Mouse (Mus musculus) hindbrain, embryonic 10.5 days (tissue): Measurements from ENCODE around the gene Rhox2f. TPM values are rescaled to one million over a fixed set of nuclear protein-coding genes. Genes with fewer than 3 reads are reported as not detected.
"Not testable (repeated sequence)": the region's sequence is repeated elsewhere in the genome, so short reads cannot be mapped to it uniquely, and the experiment has no call there.

Experiments
- DNase-seq: peaks from one replicate; pipeline ENCODE4 v3.0.0-alpha.2; 2017; ENCODE audit warnings: low spot score
- H3K27ac ChIP-seq: fragments of 300-500 bp; sonication (generic); 2 replicates; pipeline ENCODE4 v1.5.1; 2016; ENCODE audit warnings: mild to moderate bottlenecking, moderate library complexity
- H3K27me3 ChIP-seq: fragments of 300-500 bp; sonication (generic); 2 replicates; pipeline ENCODE4 v1.6.1; 2016; ENCODE audit warnings: mild to moderate bottlenecking; ENCODE audit not compliant: poor library complexity, insufficient read depth, severe bottlenecking
- H3K36me3 ChIP-seq: fragments of 300-500 bp; sonication (generic); 2 replicates; pipeline ENCODE4 v1.6.1; 2016; ENCODE audit warnings: mild to moderate bottlenecking, moderate library complexity
- H3K4me1 ChIP-seq: fragments of 300-500 bp; sonication (generic); replicated peaks from 2 replicates; pipeline ENCODE4 v1.6.1; 2016; ENCODE audit warnings: mild to moderate bottlenecking
- H3K4me3 ChIP-seq: fragments of 300-500 bp; sonication (generic); 2 replicates; pipeline ENCODE4 v1.5.1; 2016; ENCODE audit warnings: mild to moderate bottlenecking, moderate library complexity
- H3K9me3 ChIP-seq: fragments of 300-500 bp; sonication (generic); 2 replicates; pipeline ENCODE4 v1.6.1; 2016; ENCODE audit warnings: mild to moderate bottlenecking, moderate library complexity
- WGBS: fragments of 180-500 bp; shearing (Covaris S2); methylation state at CpG from one replicate; pipeline ENCODE4 v1.1.7; 2016; 5-methylcytosine and 5-hydroxymethylcytosine counted together
- polyA plus RNA-seq: library from polyadenylated mRNA; unstranded; fragments of >200 nt; fragmentation: Nextera tagmentation; extraction: Ambion mirVana; gene quantifications from 2 replicates; pipeline ENCODE4 v1.2.1, GENCODE M21; 2016

Gene Rhox2f
- polyA plus RNA-seq: not detected in 2 replicates

DNA sequence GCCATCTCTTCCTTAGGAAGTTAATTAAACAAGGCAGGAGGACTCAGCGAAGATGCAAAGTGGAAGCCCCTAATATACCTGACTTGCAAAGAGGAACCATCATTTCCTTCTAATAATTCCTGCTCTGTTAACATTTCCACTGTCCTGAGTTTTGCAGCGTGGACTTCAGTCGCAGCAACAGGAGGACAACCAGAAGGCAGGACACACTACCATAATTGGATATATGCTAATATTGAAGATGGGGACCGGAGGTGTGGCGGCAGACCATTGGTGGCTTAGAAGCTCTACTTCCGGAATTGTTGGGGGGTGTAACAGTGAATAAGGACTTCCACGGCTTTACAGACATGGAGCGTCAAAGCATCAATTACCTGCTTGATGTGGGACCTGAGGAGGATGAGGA is at the start of gene Rhox2f:
Gene Rhox2f, plus strand, starts transcription at position 301 of the 400 bp plus-strand sequence.
- WGBS: 94% methylated on average over 8 of the region's 8 CpGs
- H3K27me3 ChIP-seq, H3K4me1 ChIP-seq, H3K36me3 ChIP-seq, H3K9me3 ChIP-seq, DNase-seq, H3K4me3 ChIP-seq, H3K27ac ChIP-seq: not testable (repeated sequence)

DNA sequence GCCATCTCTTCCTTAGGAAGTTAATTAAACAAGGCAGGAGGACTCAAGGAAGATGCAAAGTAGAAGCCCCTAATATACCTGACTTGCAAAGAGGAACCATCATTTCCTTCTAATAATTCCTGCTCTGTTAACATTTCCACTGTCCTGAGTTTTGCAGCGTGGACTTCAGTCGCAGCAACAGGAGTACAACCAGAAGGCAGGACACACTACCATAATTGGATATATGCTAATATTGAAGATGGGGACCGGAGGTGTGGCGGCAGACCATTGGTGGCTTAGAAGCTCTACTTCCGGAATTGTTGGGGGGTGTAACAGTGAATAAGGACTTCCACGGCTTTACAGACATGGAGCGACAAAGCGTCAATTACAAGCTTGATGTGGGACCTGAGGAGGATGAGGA is 41.1 kb upstream of the Rhox2f start, which contains the start of gene Rhox2e:
Gene Rhox2e, plus strand, starts transcription at position 301 of the 400 bp plus-strand sequence.
- WGBS: 95% methylated on average over 2 of the region's 8 CpGs
- not testable (repeated sequence) for H3K27ac ChIP-seq, DNase-seq, H3K27me3 ChIP-seq, H3K4me3 ChIP-seq, H3K36me3 ChIP-seq, H3K4me1 ChIP-seq, H3K9me3 ChIP-seq

DNA sequence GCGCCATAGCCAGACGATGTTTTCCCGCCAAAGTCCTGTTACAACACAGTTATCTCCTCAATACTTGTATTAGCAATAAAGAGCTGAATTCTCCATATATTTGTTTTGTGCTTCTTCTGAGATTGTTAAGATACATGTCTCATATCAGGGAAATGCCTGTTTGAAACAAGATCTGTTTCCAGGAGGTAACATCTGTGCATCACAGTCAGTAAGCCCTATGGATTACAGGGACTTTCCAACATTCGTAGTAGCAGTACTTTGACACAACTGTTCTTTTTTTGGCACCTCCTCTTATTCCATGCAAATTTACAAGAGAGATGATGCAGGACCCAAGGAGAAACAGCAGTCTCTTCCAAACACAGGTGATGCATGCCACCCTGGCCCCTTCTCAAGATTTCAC is 29.5 kb upstream of the Rhox2f start, which contains the start of gene Rhox3e:
Gene Rhox3e, plus strand, starts transcription at position 301 of the 400 bp plus-strand sequence.
- H3K4me1 ChIP-seq, H3K27me3 ChIP-seq, H3K9me3 ChIP-seq, H3K36me3 ChIP-seq, H3K4me3 ChIP-seq, DNase-seq, H3K27ac ChIP-seq: not testable (repeated sequence)
- WGBS: 83% methylated on average over 1 of the region's 4 CpGs

DNA sequence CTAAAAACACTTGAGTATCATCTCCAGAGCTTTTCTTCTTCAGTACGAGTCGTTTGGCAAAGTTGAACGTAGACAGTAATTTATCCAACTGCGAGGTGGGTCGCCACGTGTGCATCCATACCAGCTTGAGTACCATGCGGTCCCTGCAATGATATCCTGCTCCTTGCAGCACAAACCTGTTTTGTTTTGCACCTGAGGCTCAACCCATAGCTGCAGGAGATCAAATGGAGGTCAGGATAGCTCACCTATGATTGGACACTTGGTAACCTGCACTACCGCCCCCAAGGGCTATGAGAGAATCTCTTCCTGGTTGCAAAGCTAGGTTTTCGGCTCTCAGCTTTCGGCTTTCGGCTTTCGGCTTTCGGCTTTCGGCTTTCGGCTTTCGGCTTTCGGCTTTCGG is 14.1 kb upstream of the Rhox2f start, which contains the start of gene Rhox4e:
Gene Rhox4e, plus strand, starts transcription at position 301 of the 400 bp plus-strand sequence.
- H3K9me3 ChIP-seq, H3K4me1 ChIP-seq, H3K27ac ChIP-seq, H3K27me3 ChIP-seq, H3K4me3 ChIP-seq, DNase-seq, H3K36me3 ChIP-seq: not testable (repeated sequence)
- over 99% methylated on average over 11 of the region's 18 CpGs for WGBS

DNA sequence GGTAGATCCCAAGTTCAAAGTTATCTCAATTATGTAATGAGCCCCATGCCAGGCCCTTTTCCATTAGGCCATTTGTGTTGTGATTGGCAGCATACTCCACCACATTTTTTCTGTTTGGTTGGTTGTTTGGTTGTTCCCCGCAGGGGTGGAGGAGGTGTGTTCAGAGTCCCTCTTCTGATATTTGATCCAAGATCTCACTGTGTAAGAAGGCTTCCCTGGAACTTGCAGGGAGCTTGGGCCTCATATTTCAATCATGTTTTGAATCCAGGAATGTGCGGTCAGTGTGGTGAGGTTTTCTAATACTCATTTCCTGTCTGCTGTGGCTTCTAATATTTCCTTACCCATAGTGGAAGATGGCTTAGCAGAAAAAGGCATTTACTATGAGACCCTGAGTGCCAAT is 1.4 kb downstream of the Rhox2f start:
- 66% methylated on average over 2 of the region's 2 CpGs for WGBS
- H3K4me3 ChIP-seq, H3K36me3 ChIP-seq, H3K4me1 ChIP-seq, DNase-seq, H3K27me3 ChIP-seq, H3K27ac ChIP-seq, H3K9me3 ChIP-seq: not testable (repeated sequence)

DNA sequence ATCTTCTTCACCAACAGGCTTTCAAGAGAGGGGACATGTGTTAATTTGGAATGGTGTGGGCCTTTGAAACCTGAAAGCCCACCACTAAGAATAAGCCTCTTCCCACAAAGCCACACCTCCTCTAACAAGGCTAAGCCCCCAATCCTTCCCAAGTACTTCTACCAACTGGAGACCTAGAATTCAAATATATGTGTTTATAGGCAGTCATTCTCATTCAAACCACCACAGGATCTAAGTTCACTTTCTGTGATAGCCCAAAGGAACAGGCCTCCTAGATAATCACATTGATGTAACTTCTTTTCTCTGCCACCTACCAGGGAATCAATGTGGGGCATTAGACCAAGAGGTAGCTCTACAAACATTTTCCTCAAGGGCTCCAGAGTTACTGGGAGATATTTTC is 9.5 kb downstream of the Rhox2f start, which contains the start of gene Rhox3f:
Gene Rhox3f, plus strand, starts transcription at position 301 of the 400 bp plus-strand sequence.
- not testable (repeated sequence) for H3K4me3 ChIP-seq, H3K9me3 ChIP-seq, DNase-seq, H3K36me3 ChIP-seq, H3K27ac ChIP-seq, H3K27me3 ChIP-seq, H3K4me1 ChIP-seq

DNA sequence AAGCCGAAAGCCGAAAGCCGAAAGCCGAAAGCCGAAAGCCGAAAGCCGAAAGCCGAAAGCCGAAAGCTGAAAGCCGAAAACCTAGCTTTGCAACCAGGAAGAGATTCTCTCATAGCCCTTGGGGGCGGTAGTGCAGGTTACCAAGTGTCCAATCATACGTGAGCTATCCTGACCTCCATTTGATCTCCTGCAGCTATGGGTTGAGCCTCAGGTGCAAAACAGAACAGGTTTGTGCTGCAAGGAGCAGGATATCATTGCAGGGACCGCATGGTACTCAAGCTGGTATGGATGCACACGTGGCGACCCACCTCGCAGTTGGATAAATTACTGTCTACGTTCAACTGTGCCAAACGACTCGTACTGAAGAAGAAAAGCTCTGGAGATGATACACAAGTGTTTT is 36.4 kb downstream of the Rhox2f start, which contains the start of gene Rhox4f:
Gene Rhox4f, minus strand, starts transcription at position 101 of the 400 bp plus-strand sequence.
- not testable (repeated sequence) for H3K27ac ChIP-seq, DNase-seq, H3K4me3 ChIP-seq, H3K4me1 ChIP-seq, H3K36me3 ChIP-seq, H3K9me3 ChIP-seq, H3K27me3 ChIP-seq
- 92% methylated on average over 18 of the region's 19 CpGs for WGBS

Other genes starting within 250 kb of the Rhox2f start
- not detected in 2 replicates for gene Rhox3a2, start 191.4 kb upstream of the Rhox2f start, polyA plus RNA-seq
- gene Rhox4a2, start 180.6 kb upstream of the Rhox2f start, polyA plus RNA-seq: 0.75 and 2.0 TPM in 2 replicates
- gene Rhox2b, start 159.3 kb upstream of the Rhox2f start, polyA plus RNA-seq: not detected in 2 replicates
- 0.88 and 1.1 TPM in 2 replicates for gene Rhox4b, start 138.9 kb upstream of the Rhox2f start, polyA plus RNA-seq
- 0.27 and 1.7 TPM in 2 replicates for gene Rhox2c, start 117.7 kb upstream of the Rhox2f start, polyA plus RNA-seq
- gene Rhox3c, start 112.8 kb upstream of the Rhox2f start, polyA plus RNA-seq: not detected in 2 replicates
- gene Rhox4c, start 91.1 kb upstream of the Rhox2f start, polyA plus RNA-seq: not detected in 2 replicates
- not detected in 2 replicates for gene Rhox2d, start 78.0 kb upstream of the Rhox2f start, polyA plus RNA-seq
- 0.17 TPM in 1 of 2 replicates, not detected in the other for gene Rhox4d, start 57.0 kb upstream of the Rhox2f start, polyA plus RNA-seq
- gene Rhox2e, start 41.0 kb upstream of the Rhox2f start, polyA plus RNA-seq: not detected in 2 replicates
- not detected in 2 replicates for gene Rhox3e, start 29.4 kb upstream of the Rhox2f start, polyA plus RNA-seq
- gene Rhox4e, start 14.0 kb upstream of the Rhox2f start, polyA plus RNA-seq: 0.20 TPM in 1 of 2 replicates, not detected in the other
- gene Rhox3f, start 9.6 kb downstream of the Rhox2f start, polyA plus RNA-seq: not detected in 2 replicates
- gene Rhox4f, start 36.3 kb downstream of the Rhox2f start, polyA plus RNA-seq: not detected in 2 replicates
- not detected in 2 replicates for gene Rhox3g, start 57.2 kb downstream of the Rhox2f start, polyA plus RNA-seq
- gene Rhox2g, start 72.1 kb downstream of the Rhox2f start, polyA plus RNA-seq: not detected in 2 replicates
- not detected in 2 replicates for gene Rhox4g, start 79.9 kb downstream of the Rhox2f start, polyA plus RNA-seq
- not detected in 2 replicates for gene Rhox3h, start 97.4 kb downstream of the Rhox2f start, polyA plus RNA-seq
- not detected in 2 replicates for gene Rhox2h, start 101.9 kb downstream of the Rhox2f start, polyA plus RNA-seq
- 1.5 TPM in 2 replicates for gene Rhox5, start 233.4 kb downstream of the Rhox2f start, polyA plus RNA-seq